Mouse (Mus musculus) hindbrain, embryonic 14.5 days (tissue): Measurements from ENCODE around the gene Slc35e4. TPM values are rescaled to one million over a fixed set of nuclear protein-coding genes. Genes with fewer than 3 reads are reported as not detected.

ENCODE experiments used
- ATAC-seq: fragments of 200-750 bp; cut with Nextera tagmentation; 2 replicates; pipeline ENCODE4 v1.8.0; 2017; ENCODE audit warnings: moderate number of reproducible peaks, mild to moderate bottlenecking, moderate TSS enrichment, moderate library complexity; ENCODE audit not compliant: low FRiP score
- DNase-seq: peaks from one replicate; pipeline ENCODE4 v3.0.0-alpha.2; 2015; ENCODE audit warnings: low spot score
- H3K27ac ChIP-seq: fragments of 300-500 bp; sonication (generic); 2 replicates; pipeline ENCODE4 v1.5.1; 2014; ENCODE audit warnings: mild to moderate bottlenecking, moderate library complexity
- H3K27me3 ChIP-seq: fragments of 300-500 bp; sonication (generic); 2 replicates; pipeline ENCODE4 v1.6.1; 2014; ENCODE audit warnings: mild to moderate bottlenecking, low read length, mixed read lengths; ENCODE audit not compliant: control insufficient read depth, insufficient read depth
- H3K36me3 ChIP-seq: fragments of 300-500 bp; sonication (generic); replicated peaks from 2 replicates; pipeline ENCODE4 v1.6.1; 2014; ENCODE audit not compliant: control insufficient read depth, insufficient read depth
- H3K4me1 ChIP-seq: fragments of 300-500 bp; sonication (generic); replicated peaks from 2 replicates; pipeline ENCODE4 v1.6.1; 2014; ENCODE audit warnings: antibody characterized with exemption, low read length, mixed read lengths; ENCODE audit not compliant: control insufficient read depth, insufficient read depth
- H3K4me2 ChIP-seq: fragments of 300-500 bp; sonication (generic); replicated peaks from 2 replicates; pipeline ENCODE4 v1.6.1; 2014; ENCODE audit warnings: mild to moderate bottlenecking, moderate library complexity
- H3K4me3 ChIP-seq: fragments of 300-500 bp; sonication (generic); replicated peaks from 2 replicates; pipeline ENCODE4 v1.5.1; 2014; ENCODE audit warnings: mild to moderate bottlenecking, low read length
- H3K9ac ChIP-seq: fragments of 300-500 bp; sonication (generic); 2 replicates; pipeline ENCODE4 v1.6.1; 2014
- H3K9me3 ChIP-seq: fragments of 300-500 bp; sonication (generic); 2 replicates; pipeline ENCODE4 v1.6.1; 2016; ENCODE audit warnings: low read length; ENCODE audit not compliant: control insufficient read depth
- WGBS: fragments of 180-500 bp; shearing (Covaris S2); extraction: QIAGEN DNeasy Blood & Tissue Kit; methylation state at CpG from one replicate; pipeline ENCODE4 v1.1.7; 2014; 5-methylcytosine and 5-hydroxymethylcytosine counted together
- polyA plus RNA-seq: library from polyadenylated mRNA; unstranded; fragments of >200 nt; fragmentation: Nextera tagmentation; extraction: Ambion mirVana; gene quantifications from 2 replicates; pipeline ENCODE4 v1.2.1, GENCODE M21; 2014

Slc35e4 gene
- polyA plus RNA-seq, 1 experiment from 2014 or later = 11.2 TPM

DNA sequence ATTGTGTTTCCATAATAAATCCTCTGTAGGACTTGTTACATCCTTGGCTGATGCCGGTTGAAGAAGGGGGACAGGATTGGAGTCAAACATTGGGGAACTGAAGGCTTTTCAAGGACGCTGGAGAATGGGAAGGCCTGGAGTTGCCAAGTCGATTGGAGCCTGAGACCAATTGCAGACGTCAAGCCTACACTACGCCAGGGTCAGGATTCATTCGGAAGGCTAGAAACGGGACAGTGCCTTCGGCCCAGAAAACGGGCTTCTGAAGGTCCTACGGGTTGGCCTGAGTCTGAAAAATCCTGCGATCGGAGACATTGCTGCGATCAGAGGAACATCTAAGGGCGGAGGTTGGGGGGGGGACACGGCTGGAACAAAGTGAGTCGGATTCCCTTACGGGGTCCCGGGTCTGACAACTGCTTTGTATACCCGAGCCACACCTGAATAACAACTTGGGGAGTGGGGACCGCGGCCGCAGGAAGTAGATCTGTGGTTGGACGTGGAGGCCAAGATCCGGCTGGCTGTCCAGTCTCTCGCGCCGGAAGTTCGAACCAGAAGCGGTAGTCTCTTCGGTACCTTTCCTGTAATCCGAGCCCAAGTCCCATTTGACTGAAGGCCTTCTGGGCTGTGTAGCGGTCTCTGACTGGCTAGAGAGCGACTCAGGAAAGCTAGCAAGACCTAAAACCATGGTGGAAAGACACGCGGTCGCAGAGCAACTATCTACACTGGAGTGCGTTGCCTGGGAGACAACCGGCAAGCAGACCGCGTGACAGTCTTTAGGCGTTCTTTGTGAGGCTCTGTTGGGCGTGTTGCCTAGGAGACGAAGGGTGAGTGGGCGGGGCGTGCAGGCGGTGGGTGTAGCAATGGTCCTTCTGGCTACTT, 19.8 kb downstream of the Slc35e4 start, which contains the start of the genes 4921536K21Rik and Dusp18:
TSS of gene 4921536K21Rik (minus strand) at position 693 of the 876 bp plus-strand sequence.
TSS of gene Dusp18 (plus strand) at position 835 of the 876 bp plus-strand sequence.
- H3K9ac ChIP-seq = peak within 1 kb of the TSS; percentile 77
- H3K4me2 ChIP-seq = peak within 1 kb of the TSS; percentile 82
- DNase-seq = peak; percentile 92
- peak within 1 kb of the TSS; percentile 53 for H3K4me3 ChIP-seq
- peak within 1 kb of the TSS; percentile 83 for H3K27ac ChIP-seq
- H3K9me3 ChIP-seq = no peaks in the 10 kb centered on the region
- no peaks in the 10 kb centered on the region for H3K27me3 ChIP-seq
- peaks cover 7% of the 10 kb centered on the region; the same call in 1 of the 2 replicates for H3K4me1 ChIP-seq
- ATAC-seq = peak; percentile 98
- WGBS = 2% methylated on average over 46 of the region's 46 CpGs
- H3K36me3 ChIP-seq = peaks cover 21% of the 10 kb centered on the region

- 0 out of 2 replicates have a peak, but pooled peaks cover 4% of the 10 kb centered on the region for H3K4me1 ChIP-seq
- ATAC-seq = no peak
These were observed 20.5 kb downstream of the Slc35e4 start for GRCm38 (mm10) chr11:3893970-3894369.

GRCm38 (mm10) chr11:3887331-3887730, 27.1 kb downstream of the Slc35e4 start:
- no peak for ATAC-seq
- DNase-seq = no peak
- H3K36me3 ChIP-seq = no peaks in the 10 kb centered on the region
- no peak overlapping the region for H3K9ac ChIP-seq
- H3K4me1 ChIP-seq = no peaks in the 10 kb centered on the region
- no peaks in the 10 kb centered on the region for H3K9me3 ChIP-seq
- no peaks in the 10 kb centered on the region for H3K27me3 ChIP-seq
- 85% methylated on average over 5 of the region's 5 CpGs for whole genome bisulfite sequencing
- H3K4me2 ChIP-seq = no peak overlapping the region
- no peak overlapping the region for H3K4me3 ChIP-seq
- H3K27ac ChIP-seq = no peak overlapping the region

More at GRCm38 (mm10) chr11:3893970-3894369, 20.5 kb downstream of the Slc35e4 start:
- Histone ChIP-seq H3K4me2 (peak overlapping the region; percentile 82), H3K9me3 (no peaks in the 10 kb centered on the region), H3K4me3 (no peak overlapping the region), H3K9ac (no peak overlapping the region), H3K27ac (no peak overlapping the region), H3K36me3 (peaks cover 20% of the 10 kb centered on the region), H3K27me3 (no peaks in the 10 kb centered on the region)
- WGBS = 80% methylated on average over 6 of the region's 6 CpGs
- DNase-seq = no peak

DNA sequence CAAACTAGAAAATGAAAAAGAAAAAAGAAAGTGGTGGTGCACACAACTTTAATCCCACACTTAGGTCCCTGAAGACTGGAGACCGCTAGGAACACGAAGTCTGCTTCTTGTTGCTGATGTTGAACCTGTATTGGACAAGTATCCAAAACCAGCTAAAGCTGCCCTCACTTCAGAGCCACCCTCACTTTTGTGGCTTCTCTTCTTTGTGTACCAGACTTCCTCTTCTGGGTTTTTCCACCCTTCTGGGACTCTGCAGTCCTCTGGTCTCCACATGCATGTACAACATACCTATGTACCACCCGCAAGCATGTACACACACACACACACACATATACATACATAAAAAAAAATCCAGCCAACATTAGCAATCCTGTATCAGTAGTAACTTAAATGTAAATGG, 30.8 kb downstream of the Slc35e4 start:
- ATAC-seq (no peak), DNase-seq (no peak)
- H3K27me3 ChIP-seq = no peaks in the 10 kb centered on the region
- H3K4me2 ChIP-seq = no peak overlapping the region
- no peak overlapping the region for H3K27ac ChIP-seq
- H3K4me1 ChIP-seq = no peaks in the 10 kb centered on the region
- 87% methylated on average over 3 of the region's 3 CpGs for WGBS
- H3K4me3 ChIP-seq = no peak overlapping the region
- H3K36me3 ChIP-seq = no peaks in the 10 kb centered on the region
- H3K9ac ChIP-seq = no peak overlapping the region
- H3K9me3 ChIP-seq = no peaks in the 10 kb centered on the region

DNA sequence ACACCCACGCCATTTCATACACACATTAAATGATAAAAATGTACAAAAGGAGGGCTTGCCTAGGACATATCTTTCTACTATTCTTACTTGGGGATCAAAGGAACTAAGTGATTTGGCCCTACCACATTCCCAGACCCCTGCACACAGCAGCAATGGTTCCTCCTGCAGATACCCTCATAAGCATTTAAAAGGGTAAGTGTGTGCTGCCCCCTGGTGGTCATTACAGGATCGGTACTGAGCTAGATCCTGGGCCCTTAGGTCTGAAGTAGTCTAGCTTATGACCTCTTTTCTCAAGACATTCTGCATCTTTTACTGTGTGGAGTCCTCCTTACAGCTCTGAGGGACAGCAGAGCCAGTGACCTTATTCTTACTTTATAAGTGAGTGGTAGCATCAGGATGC, 34.6 kb downstream of the Slc35e4 start:
- 34% methylated on average over 2 of the region's 2 CpGs for WGBS
- H3K27ac ChIP-seq = no peak overlapping the region
- H3K36me3 ChIP-seq = no peaks in the 10 kb centered on the region
- no peaks in the 10 kb centered on the region for H3K9me3 ChIP-seq
- no peak for ATAC-seq
- no peak overlapping the region for H3K9ac ChIP-seq
- DNase-seq = peak; percentile 79
- H3K4me2 ChIP-seq = no peak overlapping the region
- H3K4me3 ChIP-seq = no peak overlapping the region
- no peaks in the 10 kb centered on the region for H3K4me1 ChIP-seq
- H3K27me3 ChIP-seq = no peaks in the 10 kb centered on the region

- Histone ChIP-seq H3K27me3 (no peaks in the 10 kb centered on the region), H3K9me3 (no peaks in the 10 kb centered on the region), H3K36me3 (no peaks in the 10 kb centered on the region), H3K27ac (no peak overlapping the region), H3K9ac (no peak overlapping the region), H3K4me1 (no peaks in the 10 kb centered on the region), H3K4me3 (no peak overlapping the region), H3K4me2 (no peak overlapping the region)
- DNase-seq (no peak), ATAC-seq (no peak)
- WGBS = 81% methylated on average over 7 of the region's 7 CpGs
These were observed 35.8 kb downstream of the Slc35e4 start for GRCm38 (mm10) chr11:3878660-3879059.

GRCm38 (mm10) chr11:3876419-3876818, 38.0 kb downstream of the Slc35e4 start:
- H3K36me3 ChIP-seq = no peaks in the 10 kb centered on the region
- H3K4me2 ChIP-seq = no peak overlapping the region
- no peak overlapping the region for H3K9ac ChIP-seq
- ATAC-seq (no peak), DNase-seq (no peak)
- no peaks in the 10 kb centered on the region for H3K9me3 ChIP-seq
- H3K4me1 ChIP-seq = no peaks in the 10 kb centered on the region
- H3K27me3 ChIP-seq = no peaks in the 10 kb centered on the region
- WGBS = 81% methylated on average over 6 of the region's 6 CpGs
- no peak overlapping the region for H3K4me3 ChIP-seq
- no peak overlapping the region for H3K27ac ChIP-seq

DNA sequence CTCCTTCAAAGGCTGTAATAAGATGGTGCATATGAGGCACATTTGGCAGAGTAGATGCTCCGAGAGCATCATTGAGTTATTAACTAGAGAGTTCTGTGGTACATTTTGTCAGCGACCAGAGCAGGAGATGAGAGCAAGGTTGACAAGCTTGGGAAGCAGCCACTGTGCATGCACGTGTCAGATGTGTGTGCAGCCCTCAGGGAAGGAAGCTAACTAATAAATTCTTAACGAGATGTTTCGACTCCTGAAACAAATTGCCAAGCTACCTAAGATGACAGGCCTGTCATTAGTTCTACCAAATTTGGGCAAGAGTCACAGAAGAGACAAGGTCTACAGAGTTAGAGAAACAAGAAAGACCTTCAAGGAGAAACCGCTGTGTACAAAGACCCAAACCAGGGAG, 50.1 kb downstream of the Slc35e4 start:
- no peaks in the 10 kb centered on the region for H3K4me1 ChIP-seq
- no peaks in the 10 kb centered on the region for H3K27me3 ChIP-seq
- H3K9me3 ChIP-seq = no peaks in the 10 kb centered on the region
- ATAC-seq (0 out of 2 replicates have a peak, but pooled peaks have one; percentile 15), DNase-seq (peak; percentile 41)
- peak overlapping the region; percentile 76 for H3K4me2 ChIP-seq
- peak overlapping the region; percentile 65 for H3K9ac ChIP-seq
- H3K36me3 ChIP-seq = no peaks in the 10 kb centered on the region
- WGBS = 29% methylated on average over 6 of the region's 6 CpGs
- peak overlapping the region; percentile 4; the same call in 1 of the 2 replicates for H3K27ac ChIP-seq
- H3K4me3 ChIP-seq = peak overlapping the region; percentile 44

- no peaks in the 10 kb centered on the region for H3K36me3 ChIP-seq
- H3K27ac ChIP-seq = peak within 1 kb of the TSS; percentile 4; the same call in 1 of the 2 replicates
- WGBS = 3% methylated on average over 54 of the region's 58 CpGs
- H3K4me2 ChIP-seq = peak within 1 kb of the TSS; percentile 76
- H3K4me1 ChIP-seq = no peaks in the 10 kb centered on the region
- no peaks in the 10 kb centered on the region for H3K9me3 ChIP-seq
- H3K27me3 ChIP-seq = no peaks in the 10 kb centered on the region
- H3K9ac ChIP-seq = peak within 1 kb of the TSS; percentile 65
- ATAC-seq = peak; percentile 91
- DNase-seq = peak; percentile 63
- peak within 1 kb of the TSS; percentile 44 for H3K4me3 ChIP-seq
These were observed 50.9 kb downstream of the Slc35e4 start, which contains the start of gene Osbp2 for GRCm38 (mm10) chr11:3863454-3864112. Gene Osbp2 (minus strand): TSS chr11:3863903.
